Mouse (Mus musculus) pancreas, adult 10 weeks (tissue): ENCODE data around the gene Thoc6. TPM values are rescaled to one million over a fixed set of nuclear protein-coding genes. Genes with fewer than 3 reads are reported as not detected.

Experiments used
- polyA plus RNA-seq: library from polyadenylated mRNA; stranded (reverse); fragments of 350-450 nt; fragmentation: Illumina TruSeq; extraction: RNeasy Lipid Tissue Mini Kit (QIAGEN cat#74804); gene quantifications from one replicate; pipeline ENCODE4 v1.2.3, GENCODE M21; 2015; ENCODE audit warnings: low read depth, low replicate concordance; ENCODE audit not compliant: insufficient read depth

Gene Thoc6
- polyA plus RNA-seq, result 3.1 TPM

GRCm38 (mm10) chr17:23673424-23674073, at the start of gene Thoc6, which contains the start of gene Hcfc1r1:
Gene Thoc6 (minus strand): TSS chr17:23673882.
Gene Hcfc1r1 (plus strand): TSS chr17:23673596.

GRCm38 (mm10) chr17:23722376-23723125, 48.9 kb upstream of the Thoc6 start, which contains the start of gene 1520401A03Rik:
Gene 1520401A03Rik (minus strand): TSS chr17:23722783.

GRCm38 (mm10) chr17:23683856-23684672, 10.4 kb upstream of the Thoc6 start, which contains the start of gene Cldn9:
Gene Cldn9 (minus strand): TSS chr17:23684026.

GRCm38 (mm10) chr17:23679127-23679835, 5.6 kb upstream of the Thoc6 start, which contains the start of gene Cldn6:
Gene Cldn6 (plus strand): TSS chr17:23679249.

GRCm38 (mm10) chr17:23677236-23677679, 3.6 kb upstream of the Thoc6 start, which contains the start of gene Tnfrsf12a:
Gene Tnfrsf12a (minus strand): TSS chr17:23677468.

GRCm38 (mm10) chr17:23660117-23660875, 13.4 kb downstream of the Thoc6 start, which contains the start of gene Bicdl2:
Gene Bicdl2 (plus strand): TSS chr17:23660506.

GRCm38 (mm10) chr17:23644613-23645495, 28.8 kb downstream of the Thoc6 start, which contains the start of gene Mmp25:
Gene Mmp25 (minus strand): TSS chr17:23645277.

Other genes with a start within 250 kb of the Thoc6 start
- gene Vmn2r117, start 194.2 kb downstream of the Thoc6 start, polyA plus RNA-seq, result not detected
- gene Zfp213, start 109.6 kb downstream of the Thoc6 start, polyA plus RNA-seq, result 2.1 TPM
- gene Zfp13, start 74.4 kb downstream of the Thoc6 start, polyA plus RNA-seq, result 4.2 TPM
- gene Zscan10, start 73.0 kb downstream of the Thoc6 start, polyA plus RNA-seq, result not detected
- gene Mmp25, start 28.6 kb downstream of the Thoc6 start, polyA plus RNA-seq, result 0.24 TPM
- gene Bicdl2, start 13.4 kb downstream of the Thoc6 start, polyA plus RNA-seq, result 2.9 TPM
- 44.8 TPM for gene Hcfc1r1, start 286 bp downstream of the Thoc6 start, polyA plus RNA-seq
- 9.0 TPM for gene Tnfrsf12a, start 3.6 kb upstream of the Thoc6 start, polyA plus RNA-seq
- gene Cldn6, start 5.4 kb upstream of the Thoc6 start, polyA plus RNA-seq, result 4.2 TPM
- gene Cldn9, start 10.1 kb upstream of the Thoc6 start, polyA plus RNA-seq, result 3.5 TPM
- not detected for gene 1520401A03Rik, start 48.9 kb upstream of the Thoc6 start, polyA plus RNA-seq
- 3.3 TPM for gene Pkmyt1, start 52.5 kb upstream of the Thoc6 start, polyA plus RNA-seq
- gene Paqr4, start 67.0 kb upstream of the Thoc6 start, polyA plus RNA-seq, result 5.0 TPM
- gene Kremen2, start 72.0 kb upstream of the Thoc6 start, polyA plus RNA-seq, result not detected
- gene Flywch1, start 97.7 kb upstream of the Thoc6 start, polyA plus RNA-seq, result 9.7 TPM
- gene Flywch2, start 112.2 kb upstream of the Thoc6 start, polyA plus RNA-seq, result 1.3 TPM
- gene Srrm2, start 116.7 kb upstream of the Thoc6 start, polyA plus RNA-seq, result 176 TPM
- gene Elob, start 155.3 kb upstream of the Thoc6 start, polyA plus RNA-seq, result 116 TPM
- not detected for gene Prss33, start 162.2 kb upstream of the Thoc6 start, polyA plus RNA-seq
- gene Prss32, start 170.0 kb upstream of the Thoc6 start, polyA plus RNA-seq, result not detected
- not detected for gene Prss41, start 170.3 kb upstream of the Thoc6 start, polyA plus RNA-seq
- not detected for gene Prss21, start 194.2 kb upstream of the Thoc6 start, polyA plus RNA-seq
- not detected for gene Dcpp1, start 207.0 kb upstream of the Thoc6 start, polyA plus RNA-seq
- not detected for gene Dcpp2, start 207.0 kb upstream of the Thoc6 start, polyA plus RNA-seq
- not detected for gene Dcpp3, start 243.6 kb upstream of the Thoc6 start, polyA plus RNA-seq